Mouse (Mus musculus) urinary bladder, postnatal 25 days (tissue): ENCODE measurements around the gene Fxyd6.

Experiments
- DNase-seq: peaks from one replicate; pipeline ENCODE4 v3.0.0; 2022; ENCODE audit warnings: low spot score

Fxyd6 gene

GRCm38 (mm10) chr9:45376427-45376826 is 6.4 kb downstream of the Fxyd6 start:
- DNase-seq, result no peak

- no peak for DNase-seq
Measured at GRCm38 (mm10) chr9:45376883-45377282, 6.9 kb downstream of the Fxyd6 start.

- no peak for DNase-seq
Measured at GRCm38 (mm10) chr9:45380411-45381251, 10.6 kb downstream of the Fxyd6 start.

GRCm38 (mm10) chr9:45382336-45382735 is 12.4 kb downstream of the Fxyd6 start:
- DNase-seq, result no peak

GRCm38 (mm10) chr9:45382834-45383233 is 12.8 kb downstream of the Fxyd6 start:
- no peak for DNase-seq

- no peak for DNase-seq
Measured at GRCm38 (mm10) chr9:45383883-45384282, 13.9 kb downstream of the Fxyd6 start.

GRCm38 (mm10) chr9:45386698-45387097 is 16.7 kb downstream of the Fxyd6 start:
- no peak for DNase-seq

GRCm38 (mm10) chr9:45388385-45388994 is 18.5 kb downstream of the Fxyd6 start:
- DNase-seq, result peak; percentile 86

- no peak for DNase-seq
Measured at GRCm38 (mm10) chr9:45389596-45389995, 19.6 kb downstream of the Fxyd6 start.

GRCm38 (mm10) chr9:45391299-45391698 is 21.3 kb downstream of the Fxyd6 start:
- DNase-seq, result no peak

GRCm38 (mm10) chr9:45395218-45395617 is 25.2 kb downstream of the Fxyd6 start:
- DNase-seq, result no peak

- no peak for DNase-seq
Measured at GRCm38 (mm10) chr9:45395796-45396195, 25.8 kb downstream of the Fxyd6 start.

GRCm38 (mm10) chr9:45398336-45398735 is 28.4 kb downstream of the Fxyd6 start:
- DNase-seq, result no peak

- DNase-seq, result no peak
Measured at GRCm38 (mm10) chr9:45399434-45399833, 29.4 kb downstream of the Fxyd6 start, which contains the start of gene Fxyd2. Gene Fxyd2, plus strand, starts transcription at chr9:45399669.

GRCm38 (mm10) chr9:45401851-45402250 is 31.9 kb downstream of the Fxyd6 start:
- no peak for DNase-seq

- no peak for DNase-seq
Measured at GRCm38 (mm10) chr9:45402957-45403356, 33.0 kb downstream of the Fxyd6 start.

GRCm38 (mm10) chr9:45405694-45406093 is 35.7 kb downstream of the Fxyd6 start:
- DNase-seq, result no peak

- DNase-seq, result no peak
Measured at GRCm38 (mm10) chr9:45406808-45407207, 36.8 kb downstream of the Fxyd6 start.

- DNase-seq, result peak; percentile 82
Measured at GRCm38 (mm10) chr9:45407706-45408675, 38.0 kb downstream of the Fxyd6 start.

- DNase-seq, result no peak
Measured at GRCm38 (mm10) chr9:45410193-45410592, 40.2 kb downstream of the Fxyd6 start.

GRCm38 (mm10) chr9:45410614-45411013 is 40.6 kb downstream of the Fxyd6 start:
- DNase-seq, result no peak

GRCm38 (mm10) chr9:45411111-45411510 is 41.1 kb downstream of the Fxyd6 start:
- no peak for DNase-seq
